Mouse (Mus musculus) lung, adult 2 months (tissue): ENCODE data around the gene Galnt11.
"Not testable (repeated sequence)": the region's sequence is repeated elsewhere in the genome, so short reads cannot be mapped to it uniquely, and the experiment has no call there.

Experiments
- CTCF ChIP-seq: fragments of 200-500 bp; IDR thresholded peaks from 2 replicates; pipeline ENCODE4 v1.5.1; 2011; ENCODE audit warnings: mild to moderate bottlenecking, low read length, control low read depth; ENCODE audit not compliant: insufficient read depth
- POLR2A ChIP-seq: fragments of 200-500 bp; IDR thresholded peaks from 2 replicates; pipeline ENCODE4 v1.6.1; 2011; ENCODE audit warnings: low read depth, mild to moderate bottlenecking, control low read depth, low read length, borderline replicate concordance; ENCODE audit errors: extremely low read depth

- not testable (repeated sequence) for TF ChIP-seq POLR2A, CTCF
Measured at GRCm38 (mm10) chr5:25178543-25178942, 43.2 kb upstream of the Galnt11 start.
